Mouse (Mus musculus) megakaryocyte-erythroid progenitor cell, adult 5-6 weeks (primary cell): ENCODE data around the gene Gss. TPM values are rescaled to one million over a fixed set of nuclear protein-coding genes. Genes with fewer than 3 reads are reported as not detected.

Experiments
- ATAC-seq: replicated peaks from 2 replicates; pipeline ENCODE4 v1.8.0; 2016; ENCODE audit warnings: mild to moderate bottlenecking, inconsistent platforms; ENCODE audit not compliant: severe bottlenecking, poor library complexity, low FRiP score, low TSS enrichment
- total RNA-seq, 2 experiments: library from RNA; stranded (forward) in 1 of 2; stranded (reverse) in 1 of 2; fragments of 200-1000, 215-1000 nt in 1 of 2; fragments of >200 nt in 1 of 2; fragmentation: Nextera tagmentation in 1 of 2; gene quantifications; 2 replicates each; pipeline ENCODE4 v1.2.3; 2014 to 2017

Gene Gss
- total RNA-seq, 2 experiments from 2014 or later = 18.9 to 20.2 TPM

DNA sequence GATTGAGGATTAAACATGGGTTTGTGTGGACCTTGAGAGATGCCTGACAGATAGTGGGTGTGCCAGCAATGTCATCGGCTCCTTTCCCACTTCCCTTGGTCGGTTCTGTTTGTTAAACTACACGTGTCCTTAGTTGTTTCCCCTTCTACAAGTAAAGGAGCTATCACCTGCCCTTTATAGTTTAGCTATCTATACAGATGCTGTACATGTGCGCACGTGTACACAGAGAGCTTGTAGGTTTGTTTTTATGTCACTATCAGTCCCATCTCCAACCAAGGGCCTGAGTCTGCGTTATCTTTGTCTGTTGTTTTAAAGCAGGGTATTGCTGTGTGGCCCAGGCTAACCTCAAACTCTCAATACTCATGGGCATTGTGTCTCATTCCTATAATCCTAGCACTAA, 31.4 kb upstream of the Gss start:
- no peak for ATAC-seq

DNA sequence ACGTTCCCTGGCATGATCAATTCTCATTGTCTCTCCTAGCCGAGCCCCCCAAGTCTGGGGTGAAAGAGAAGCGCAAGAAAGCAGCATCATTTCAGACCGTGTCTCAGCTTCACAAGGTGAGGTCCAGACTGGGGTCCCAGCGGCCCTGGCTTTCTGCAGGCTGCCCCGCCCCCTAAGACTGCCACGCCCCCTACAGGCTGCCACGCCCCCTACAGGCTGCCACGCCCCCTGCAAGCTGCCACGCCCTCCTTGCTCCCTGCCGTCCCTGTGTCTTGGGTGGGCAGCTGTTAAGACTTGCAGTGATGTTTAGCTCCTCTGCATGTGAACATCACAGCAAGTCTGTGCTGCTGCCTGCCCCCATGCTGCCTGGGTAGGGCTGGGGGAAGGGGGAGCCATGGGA, 30.0 kb upstream of the Gss start:
- 0 out of 2 replicates have a peak, but pooled peaks have one; percentile 14 for ATAC-seq

DNA sequence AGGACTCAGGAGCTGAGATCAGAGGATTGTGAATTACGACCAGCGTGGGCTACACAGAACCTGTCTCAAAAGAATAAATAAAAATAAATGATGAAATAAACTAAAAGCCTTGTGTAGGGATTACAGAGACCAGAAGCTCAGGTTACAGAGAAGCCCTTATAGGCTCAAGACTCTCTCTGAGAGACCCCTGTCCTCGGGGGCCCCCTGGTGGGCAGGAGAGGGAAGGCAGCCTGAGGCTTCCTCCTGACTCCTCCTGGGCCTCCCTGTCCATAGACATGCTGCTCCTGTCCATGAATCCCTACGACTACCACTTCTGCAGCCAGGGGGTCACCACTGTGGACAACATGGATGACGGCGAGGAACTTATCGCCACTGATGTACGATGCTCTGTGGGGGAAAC, 27.2 kb upstream of the Gss start:
- peak; percentile 58; the same call in 1 of the 2 replicates for ATAC-seq

DNA sequence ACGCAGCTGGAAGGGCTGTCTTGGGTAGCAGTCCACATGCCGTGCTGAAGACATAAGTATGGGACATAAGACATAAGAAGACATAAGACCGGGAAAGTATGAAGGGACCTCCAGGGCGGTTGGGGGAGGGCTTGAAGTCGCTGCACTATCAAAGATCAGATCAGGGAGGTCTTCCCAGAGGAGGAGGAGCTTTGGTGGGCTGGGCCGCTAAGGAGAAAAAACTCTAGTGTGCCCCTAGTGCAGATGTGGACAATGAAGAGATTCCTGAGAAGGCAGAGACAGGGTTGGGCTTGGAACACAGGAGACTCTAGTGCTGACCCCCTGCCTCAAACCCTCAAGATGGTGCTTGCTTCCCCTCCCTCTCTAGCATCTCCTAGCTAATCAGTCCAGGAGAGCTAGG, 24.4 kb upstream of the Gss start:
- no peak for ATAC-seq

DNA sequence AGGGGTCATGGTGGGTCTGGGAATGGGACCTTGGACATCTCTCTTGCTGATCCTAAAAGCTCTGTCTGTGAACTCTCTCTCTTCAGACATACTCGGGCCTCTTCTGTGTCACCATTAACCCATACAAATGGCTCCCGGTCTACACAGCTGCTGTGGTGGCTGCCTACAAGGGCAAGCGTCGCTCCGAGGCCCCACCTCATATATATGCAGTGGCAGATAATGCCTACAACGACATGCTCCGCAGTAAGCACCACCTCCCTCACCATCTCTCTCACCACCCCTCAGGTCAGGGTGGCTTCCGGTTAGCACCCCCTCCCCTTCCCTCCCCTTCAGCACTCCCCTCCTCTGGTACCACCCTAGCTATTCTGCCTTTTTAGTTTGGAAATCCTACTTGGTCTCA, 21.3 kb upstream of the Gss start:
- no peak for ATAC-seq

DNA sequence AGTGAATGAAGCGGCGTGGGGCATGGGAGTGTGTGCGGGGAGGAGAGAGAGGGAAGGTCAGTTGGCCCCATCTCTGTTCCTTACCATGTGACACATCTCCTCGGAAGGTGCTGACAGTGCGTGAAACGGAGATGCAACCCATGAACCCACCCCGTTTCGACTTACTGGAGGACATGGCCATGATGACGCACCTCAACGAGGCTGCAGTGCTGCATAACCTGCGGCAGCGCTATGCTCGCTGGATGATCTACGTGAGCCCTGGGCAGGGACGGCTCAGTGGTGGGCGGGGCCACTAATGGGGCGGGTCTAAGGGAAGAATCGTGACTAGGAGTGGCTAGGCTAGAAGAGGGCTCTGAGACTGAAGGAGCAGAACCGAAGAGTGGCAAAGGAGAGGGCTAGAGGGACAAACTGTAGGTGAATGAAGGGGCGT, 20.7 kb upstream of the Gss start:
- peak; percentile 98 for ATAC-seq

DNA sequence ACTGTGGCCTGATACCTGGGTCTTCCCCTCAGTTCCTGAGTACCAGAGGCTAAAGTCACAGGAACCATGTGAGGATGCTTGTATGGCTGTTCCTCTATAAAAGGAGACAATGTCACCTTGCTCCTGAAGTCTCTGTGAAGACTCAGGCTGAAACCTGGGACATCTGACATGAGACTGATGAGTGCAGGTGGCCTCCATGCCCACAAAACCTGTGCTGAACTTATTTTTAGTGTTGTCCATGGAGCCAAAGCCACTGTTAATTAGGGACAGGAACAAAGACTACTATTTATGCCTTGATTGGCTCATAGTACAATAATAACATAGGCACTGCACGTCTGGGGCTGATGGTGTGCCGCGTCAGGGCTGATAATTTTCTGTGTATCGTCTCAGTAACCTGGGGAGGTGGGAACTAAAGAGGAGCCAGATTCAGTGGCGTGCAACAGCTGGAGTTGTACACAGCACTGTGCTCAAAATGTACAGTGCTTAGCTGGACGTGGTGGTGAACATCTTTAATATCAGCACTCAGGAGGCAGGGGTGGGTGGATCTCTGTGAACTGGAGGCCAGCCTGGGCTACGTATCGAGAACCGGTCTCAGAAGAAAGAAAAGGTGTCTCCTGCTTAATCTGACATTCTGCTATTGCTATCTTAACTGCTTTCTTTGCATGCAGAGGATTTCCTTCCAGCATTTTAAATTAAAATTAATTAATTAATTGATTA, 19.4 kb upstream of the Gss start:
- ATAC-seq = no peak

DNA sequence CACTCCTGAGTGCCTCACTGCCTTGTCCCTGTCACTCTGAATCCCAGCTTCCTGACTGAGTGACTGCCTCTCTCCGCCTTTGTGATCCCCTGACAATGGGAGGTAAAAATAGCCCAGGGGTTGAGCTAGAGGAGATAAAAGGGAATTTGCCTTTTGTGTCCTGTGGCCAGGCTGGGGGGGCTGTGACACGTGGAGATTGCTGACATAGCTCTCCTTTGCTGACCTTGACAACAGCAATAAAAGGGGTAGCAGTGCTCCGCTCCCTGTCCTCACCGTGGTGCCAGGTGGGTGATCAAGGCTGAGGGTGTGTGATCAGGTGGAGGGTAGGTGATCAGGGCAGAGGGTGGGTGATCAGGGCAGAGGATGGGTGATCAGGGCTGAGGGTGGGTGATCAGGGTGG, 18.4 kb upstream of the Gss start, which contains the start of gene Myh7b:
Gene Myh7b, plus strand, starts transcription at position 235 of the 400 bp plus-strand sequence.
- no peak for ATAC-seq

DNA sequence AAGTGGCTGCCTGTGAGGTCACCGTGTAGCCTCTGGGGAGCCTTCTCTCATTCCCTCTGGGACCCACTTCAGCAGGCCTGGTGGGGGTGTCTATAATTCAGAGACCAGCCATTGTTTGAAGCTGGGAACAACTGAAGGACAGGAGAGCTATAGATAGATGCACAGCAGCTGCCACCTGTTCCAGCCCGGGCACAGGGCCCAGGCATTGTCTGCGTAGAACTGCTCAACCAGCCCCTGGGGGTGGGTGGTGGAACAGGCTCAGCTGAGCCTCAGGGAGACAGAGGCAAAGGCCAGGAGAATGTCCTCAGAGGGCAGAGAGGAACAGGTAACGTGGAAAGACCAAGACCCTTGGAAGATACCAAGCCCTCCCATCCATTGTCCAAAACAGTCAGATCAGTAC, 13.8 kb upstream of the Gss start:
- ATAC-seq = peak; percentile 36; the same call in 1 of the 2 replicates

DNA sequence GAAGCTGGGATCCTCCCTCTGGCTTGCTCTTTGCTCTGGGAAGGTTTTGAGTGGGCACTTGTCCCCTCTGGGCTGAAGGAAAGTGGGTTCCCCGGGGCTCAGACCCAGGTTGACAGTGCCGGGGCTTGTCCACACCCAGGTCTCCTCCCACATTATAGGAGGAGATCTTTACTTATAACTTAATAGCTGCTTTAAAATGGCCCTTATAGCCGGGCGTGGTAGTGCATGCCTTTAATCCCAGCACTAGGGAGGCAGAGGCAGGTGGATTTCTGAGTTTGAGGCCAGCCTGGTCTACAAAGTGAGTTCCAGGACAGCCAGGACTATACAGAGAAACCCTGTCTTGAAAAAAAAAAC, 12.6 kb upstream of the Gss start:
- peak; percentile 63 for ATAC-seq

DNA sequence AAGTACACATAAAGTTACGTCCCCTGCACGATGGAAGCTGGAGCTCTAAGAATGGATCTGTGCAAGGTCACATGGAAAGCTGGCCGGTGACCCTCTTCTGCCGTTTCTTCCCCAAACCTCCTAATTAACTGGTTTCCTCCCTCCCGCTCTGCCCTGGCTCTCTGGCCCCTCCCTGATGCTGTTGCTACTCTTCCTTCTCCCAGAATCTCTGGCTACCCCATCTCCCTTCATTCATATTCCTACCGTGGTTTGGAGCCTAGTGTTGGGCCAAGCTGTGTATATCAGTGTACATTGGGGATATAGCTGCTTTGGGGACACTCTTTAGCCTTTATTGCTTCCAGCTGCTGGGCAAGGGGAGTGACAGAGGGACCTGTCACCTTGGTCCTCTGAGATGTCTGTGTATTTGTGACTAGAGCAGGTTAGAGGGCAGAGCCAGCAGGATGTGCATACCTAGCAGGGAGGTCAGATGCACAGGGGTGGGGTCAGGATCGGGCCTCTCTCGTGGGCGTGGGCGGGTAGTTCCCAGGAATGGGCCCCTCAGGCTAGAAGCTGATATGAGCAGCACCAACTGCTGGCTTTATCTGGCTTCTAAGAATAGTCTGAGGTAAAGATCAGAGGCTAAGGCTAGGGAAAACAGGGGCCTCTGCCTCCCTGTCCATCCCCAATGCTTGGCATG, 12.1 kb upstream of the Gss start:
- ATAC-seq = peak; percentile 76

DNA sequence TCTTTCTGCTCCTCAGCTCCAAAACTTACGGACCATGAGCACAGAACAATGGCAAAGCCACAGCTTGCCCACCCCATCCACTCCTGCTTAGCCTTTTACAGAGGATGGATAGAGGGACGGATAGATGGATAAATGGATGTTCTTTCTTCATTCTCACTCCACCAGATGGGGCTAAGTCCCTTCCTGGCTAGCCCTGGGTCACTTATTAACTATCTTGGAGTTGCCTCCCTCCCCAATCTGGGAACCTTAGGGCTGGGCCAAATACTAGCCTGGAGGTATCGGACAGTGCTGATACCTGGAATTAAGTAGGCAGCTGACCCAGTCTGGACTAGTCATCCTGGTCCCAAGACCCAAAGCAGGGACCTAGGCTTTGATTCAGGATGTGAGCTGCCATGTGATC, 11.1 kb upstream of the Gss start:
- ATAC-seq = no peak

DNA sequence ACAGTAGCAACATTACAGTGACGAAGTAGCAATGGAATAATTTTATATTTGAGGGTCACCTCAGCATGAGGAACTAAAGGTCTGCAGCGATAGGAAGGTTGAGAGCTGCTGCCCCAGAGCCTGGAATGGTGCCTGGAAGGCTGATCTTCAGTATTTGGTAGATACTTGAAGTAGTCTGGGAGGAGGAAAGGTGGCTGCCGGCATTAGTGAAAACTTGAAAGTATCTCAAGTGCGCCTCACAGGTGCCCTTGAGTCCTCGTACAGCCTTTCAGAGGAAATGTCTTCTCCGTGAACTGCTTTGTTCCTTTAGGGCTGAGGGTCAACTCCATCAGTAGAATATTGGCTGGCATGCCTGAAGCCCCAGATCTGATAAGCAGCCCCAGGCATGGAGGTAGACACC, 2.9 kb upstream of the Gss start:
- ATAC-seq = no peak

DNA sequence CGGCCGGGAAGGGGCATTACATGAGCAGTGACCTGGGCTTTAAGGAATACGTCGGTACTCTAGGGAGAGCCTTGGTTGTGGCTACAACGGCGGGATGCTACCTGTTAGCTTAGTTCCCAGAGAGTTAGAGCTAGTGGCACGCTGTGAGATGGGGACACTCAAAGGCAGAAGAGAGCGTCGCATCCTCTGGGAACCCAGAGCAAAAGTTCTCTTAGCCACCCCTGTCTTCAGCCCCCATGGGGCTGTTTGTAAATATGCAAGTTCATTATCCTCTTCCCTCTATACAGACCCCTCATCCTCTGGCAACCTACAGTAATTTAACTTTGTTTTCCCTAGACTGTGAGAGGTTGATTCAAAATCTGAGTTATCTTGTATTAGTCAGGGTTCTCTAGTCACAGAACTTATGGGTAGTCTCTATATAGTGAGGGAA, 259 bp upstream of the Gss start:
- ATAC-seq = no peak

DNA sequence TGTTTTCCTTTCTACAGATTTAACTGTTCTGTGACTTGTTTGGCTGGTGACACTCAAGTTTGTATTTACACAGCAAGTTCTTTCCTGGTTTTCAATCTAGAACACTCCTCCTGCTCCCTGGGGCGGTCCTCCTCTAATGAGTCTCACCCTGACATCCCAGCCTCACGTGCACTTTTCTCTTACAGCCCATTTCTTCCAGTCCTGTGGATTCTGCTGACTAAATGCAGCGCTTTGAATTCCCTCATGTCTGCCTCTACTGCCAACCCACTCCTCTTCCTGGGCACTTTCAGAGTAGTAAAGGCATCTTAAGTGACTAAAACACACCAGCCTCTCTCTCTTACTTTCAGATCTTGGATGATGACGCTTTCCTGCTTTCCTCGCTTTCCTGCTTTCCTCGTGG, 934 bp downstream of the Gss start:
- no peak for ATAC-seq

DNA sequence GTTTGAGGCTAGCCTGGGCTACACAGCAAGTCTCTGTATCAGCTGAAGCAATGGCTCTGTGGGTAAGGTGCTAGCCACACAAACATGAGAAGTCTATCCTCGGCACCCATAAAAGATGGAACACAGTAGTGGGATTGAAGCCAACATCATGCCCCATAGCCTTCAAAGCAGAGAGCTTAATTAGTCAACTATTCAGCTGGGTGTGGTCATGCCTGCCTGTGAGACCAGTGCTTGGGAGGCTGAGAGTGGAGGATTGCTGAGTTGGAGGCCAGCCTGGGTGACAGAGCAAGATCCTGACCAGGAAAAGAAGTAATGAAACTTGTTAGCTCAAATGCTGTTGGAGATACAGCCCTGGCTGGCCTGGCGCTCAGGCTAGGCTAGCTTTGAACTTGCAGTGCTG, 1.7 kb downstream of the Gss start:
- no peak for ATAC-seq

DNA sequence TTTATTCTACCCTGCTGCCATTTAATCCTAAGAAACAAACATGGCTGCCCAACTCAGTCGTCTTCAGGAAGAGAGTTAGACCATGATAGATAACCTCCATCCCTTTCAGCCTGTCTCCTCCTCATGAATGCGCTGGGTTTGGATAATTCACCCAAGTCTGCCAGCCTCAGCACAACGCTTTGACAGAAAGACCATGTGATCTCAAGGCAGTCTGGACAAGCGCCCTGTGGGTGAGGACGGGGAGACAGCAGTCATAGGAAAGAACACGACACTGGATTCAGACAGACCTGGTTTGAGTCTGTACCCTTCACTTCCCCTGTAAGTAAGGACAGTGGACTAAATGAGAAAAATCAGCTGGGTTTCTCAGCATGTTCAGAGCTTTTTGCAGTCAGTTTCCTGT, 3.1 kb downstream of the Gss start:
- ATAC-seq = no peak

DNA sequence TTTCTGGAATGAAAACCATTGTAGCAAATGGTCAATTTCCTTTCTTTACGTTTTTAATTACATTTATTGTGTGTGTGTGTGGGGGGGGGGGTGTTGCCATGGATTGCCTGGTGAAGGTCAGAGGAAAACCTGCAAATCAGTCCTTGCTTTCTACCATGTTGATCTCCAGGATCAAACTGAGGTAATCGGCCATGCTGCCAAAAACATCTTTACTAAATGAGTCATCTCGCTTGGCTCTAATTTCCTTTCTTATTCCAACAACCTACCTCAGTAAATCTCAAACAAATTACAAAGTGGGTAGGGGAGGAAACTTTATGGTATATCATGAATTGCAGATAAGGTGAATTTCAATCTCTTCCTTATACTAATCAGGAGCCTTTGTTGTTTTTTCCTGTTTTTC, 4.5 kb downstream of the Gss start:
- ATAC-seq = no peak

DNA sequence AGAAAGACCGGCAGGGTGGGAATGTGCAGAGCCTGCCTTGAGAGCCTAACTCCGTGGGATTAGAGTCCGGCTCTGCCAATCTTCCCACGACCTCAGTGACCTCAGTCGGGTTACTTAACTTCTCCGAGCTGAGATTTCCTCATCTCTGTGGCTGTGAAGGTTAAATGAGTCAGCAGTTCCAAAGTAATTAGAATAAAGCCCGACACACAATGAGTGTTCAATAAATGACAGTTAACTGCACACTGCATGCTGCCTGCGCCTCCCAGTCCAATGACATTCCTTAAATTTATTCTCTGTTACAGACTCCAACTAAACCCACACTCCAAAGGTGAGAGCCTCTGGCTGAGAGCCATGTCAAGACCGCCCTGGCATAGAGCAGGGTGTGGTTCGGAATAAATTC, 7.1 kb downstream of the Gss start:
- no peak for ATAC-seq

DNA sequence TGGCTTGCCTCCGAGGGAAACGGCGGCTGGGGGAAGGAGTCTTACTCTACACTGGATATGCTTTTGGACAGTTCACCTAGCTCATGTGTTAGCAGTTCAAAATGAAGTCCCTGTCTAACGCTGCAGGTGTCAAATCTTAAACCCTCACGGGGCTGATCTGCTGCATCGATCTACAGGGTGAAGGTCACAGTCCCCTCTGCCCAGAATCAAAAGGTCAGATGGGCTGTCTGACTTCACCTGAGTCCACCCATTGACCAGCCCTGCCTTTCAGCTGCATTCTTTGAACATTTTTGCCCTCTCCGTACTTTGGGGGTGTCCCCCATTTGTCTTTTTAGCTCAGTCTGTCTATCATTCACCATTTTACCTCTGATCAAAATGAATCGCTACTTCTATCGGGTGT, 7.5 kb downstream of the Gss start:
- ATAC-seq = no peak

DNA sequence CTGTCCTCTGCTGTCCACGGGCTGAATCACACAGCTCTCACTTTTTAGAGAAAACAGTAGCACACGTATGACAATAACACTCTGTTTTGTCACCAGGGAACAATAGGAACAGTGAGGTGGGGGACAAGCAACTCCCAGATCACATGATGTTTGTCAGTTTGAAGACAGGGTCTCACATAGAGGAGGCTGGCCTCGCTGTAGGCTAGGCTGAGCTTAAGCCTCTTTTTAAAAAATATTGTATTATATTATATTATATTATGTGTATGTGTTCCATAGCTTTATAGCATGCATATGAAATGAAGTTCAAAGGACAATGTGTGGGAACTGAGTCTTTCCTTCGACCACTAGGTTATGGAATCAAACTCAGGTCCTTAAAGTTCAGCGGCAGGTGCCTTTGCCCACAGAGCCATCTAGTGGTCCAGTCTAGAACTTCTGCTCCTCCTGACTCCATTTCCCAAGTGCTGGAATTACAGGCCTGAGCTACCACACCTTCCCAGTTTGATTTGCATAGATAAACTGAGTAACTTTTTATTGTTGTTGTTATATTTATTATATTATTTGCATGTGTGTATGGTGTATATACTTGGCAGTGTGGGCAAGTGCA, 8.6 kb downstream of the Gss start:
- ATAC-seq = peak; percentile 73; the same call in 1 of the 2 replicates
